Mouse (Mus musculus) hindlimb bud, embryonic 11.5 days (tissue): ENCODE results near the gene Lpin1.

Experiments
- DNase-seq: peaks from one replicate; pipeline ENCODE4 v3.0.0-alpha.2; 2012; ENCODE audit warnings: low read depth, low spot score; ENCODE audit errors: extremely low spot score

The Lpin1 gene

GRCm38 (mm10) chr12:16577665-16578233 is 33.0 kb downstream of the Lpin1 start:
- DNase-seq: no peak

GRCm38 (mm10) chr12:16571278-16571677 is 39.5 kb downstream of the Lpin1 start:
- DNase-seq: no peak

GRCm38 (mm10) chr12:16570371-16571060 is 40.2 kb downstream of the Lpin1 start:
- no peak for DNase-seq

- no peak for DNase-seq
Measured at GRCm38 (mm10) chr12:16568936-16569650, 41.7 kb downstream of the Lpin1 start.

- peak; percentile 53 for DNase-seq
Measured at GRCm38 (mm10) chr12:16568496-16568895, 42.3 kb downstream of the Lpin1 start.

- DNase-seq: no peak
Measured at GRCm38 (mm10) chr12:16568090-16568489, 42.7 kb downstream of the Lpin1 start.

- no peak for DNase-seq
Measured at GRCm38 (mm10) chr12:16563427-16563826, 47.3 kb downstream of the Lpin1 start.

- no peak for DNase-seq
Measured at GRCm38 (mm10) chr12:16562647-16563046, 48.1 kb downstream of the Lpin1 start.

- DNase-seq: no peak
Measured at GRCm38 (mm10) chr12:16562181-16562580, 48.6 kb downstream of the Lpin1 start.

- no peak for DNase-seq
Measured at GRCm38 (mm10) chr12:16557271-16557670, 53.5 kb downstream of the Lpin1 start.

GRCm38 (mm10) chr12:16554171-16554570 is 56.6 kb downstream of the Lpin1 start:
- no peak for DNase-seq

GRCm38 (mm10) chr12:16552108-16552771 is 58.5 kb downstream of the Lpin1 start:
- no peak for DNase-seq

- no peak for DNase-seq
Measured at GRCm38 (mm10) chr12:16550983-16551454, 59.7 kb downstream of the Lpin1 start.

GRCm38 (mm10) chr12:16548824-16549375 is 61.9 kb downstream of the Lpin1 start:
- no peak for DNase-seq

GRCm38 (mm10) chr12:16541606-16542005 is 69.2 kb downstream of the Lpin1 start:
- DNase-seq: no peak

- no peak for DNase-seq
Measured at GRCm38 (mm10) chr12:16540712-16541111, 70.1 kb downstream of the Lpin1 start.

GRCm38 (mm10) chr12:16539965-16540661 is 70.7 kb downstream of the Lpin1 start:
- no peak for DNase-seq

- no peak for DNase-seq
Measured at GRCm38 (mm10) chr12:16533331-16533828, 77.4 kb downstream of the Lpin1 start.

- DNase-seq: no peak
Measured at GRCm38 (mm10) chr12:16532860-16533230, 77.9 kb downstream of the Lpin1 start.
